Mouse (Mus musculus) MEL (cell line): ENCODE measurements around the gene Ptrh2. TPM values are rescaled to one million over a fixed set of nuclear protein-coding genes. Genes with fewer than 3 reads are reported as not detected.

Experiments
- DNase-seq: peaks from one replicate; pipeline ENCODE4 v3.0.0; 2011; ENCODE audit warnings: low read depth, low spot score
- H3K27ac ChIP-seq: 2 replicates; pipeline ENCODE4 v1.5.1; 2012; ENCODE audit warnings: low read depth, mild to moderate bottlenecking, control low read depth, low read length, moderate library complexity; ENCODE audit not compliant: control insufficient read depth
- H3K27me3 ChIP-seq, 2 experiments: fragments of 150-350 bp in 1 of 2; sonication (generic) in 1 of 2; 2 replicates each; pipeline ENCODE4 v1.6.1; 2012; ENCODE audit warnings: low read length in 2 of 2, mild to moderate bottlenecking in 2 of 2, improper control_type of control experiment in 1 of 2, moderate library complexity in 1 of 2; ENCODE audit not compliant: insufficient read depth in 2 of 2, control insufficient read depth in 1 of 2
- H3K36me3 ChIP-seq, 2 experiments: 2 replicates each; pipeline ENCODE4 v1.6.1; 2012 to 2014; ENCODE audit warnings: low read length in 2 of 2, improper control_type of control experiment in 1 of 2, inconsistent platforms in 1 of 2, mild to moderate bottlenecking in 1 of 2; ENCODE audit not compliant: insufficient read depth in 2 of 2, control insufficient read depth in 1 of 2
- H3K4me1 ChIP-seq, 2 experiments: fragments of 150-350 bp in 1 of 2; sonication (generic) in 1 of 2; 2 replicates each; pipeline ENCODE4 v1.6.1; 2012; ENCODE audit warnings: low read length in 2 of 2, improper control_type of control experiment in 1 of 2, mild to moderate bottlenecking in 1 of 2; ENCODE audit not compliant: insufficient read depth in 2 of 2, control insufficient read depth in 1 of 2
- H3K4me3 ChIP-seq, 2 experiments: fragments of 150-350 bp in 1 of 2; sonication (generic) in 1 of 2; 2 replicates each; pipeline ENCODE4 v1.5.1; 2012; ENCODE audit warnings: low read depth in 2 of 2, low read length in 2 of 2, mild to moderate bottlenecking in 2 of 2, moderate library complexity in 2 of 2, control low read depth in 1 of 2, improper control_type of control experiment in 1 of 2; ENCODE audit not compliant: control insufficient read depth in 1 of 2, insufficient read depth in 1 of 2
- H3K79me2 ChIP-seq: 2 replicates; pipeline ENCODE4 v1.6.1; 2012; ENCODE audit warnings: mild to moderate bottlenecking, low read length, moderate library complexity; ENCODE audit not compliant: control insufficient read depth, poor library complexity, insufficient read depth
- H3K9ac ChIP-seq: 2 replicates; pipeline ENCODE4 v1.6.1; 2012; ENCODE audit warnings: low read depth, mild to moderate bottlenecking, control low read depth, low read length, moderate library complexity; ENCODE audit not compliant: control insufficient read depth, poor library complexity, severe bottlenecking
- H3K9me3 ChIP-seq: fragments of 150-350 bp; sonication (generic); replicated peaks from 2 replicates; pipeline ENCODE4 v1.6.1; 2012; ENCODE audit warnings: mild to moderate bottlenecking, low read length, improper control_type of control experiment, moderate library complexity; ENCODE audit not compliant: insufficient read depth
- BHLHE40 ChIP-seq: IDR thresholded peaks from 2 replicates; pipeline ENCODE4 v1.6.1; 2012; ENCODE audit warnings: low read depth, mild to moderate bottlenecking, inconsistent platforms, low read length, improper control_type of control experiment, borderline replicate concordance
- CHD1 ChIP-seq: IDR thresholded peaks from 2 replicates; pipeline ENCODE4 v1.6.1; 2012; ENCODE audit warnings: low read depth, mild to moderate bottlenecking, inconsistent platforms, low read length, improper control_type of control experiment
- E2F4 ChIP-seq: IDR thresholded peaks from 2 replicates; pipeline ENCODE4 v1.6.1; 2011; ENCODE audit warnings: low read depth, low read length, improper control_type of control experiment, borderline replicate concordance
- ELF1 ChIP-seq: IDR thresholded peaks from 2 replicates; pipeline ENCODE4 v1.6.1; 2014; ENCODE audit warnings: low read depth, mild to moderate bottlenecking, inconsistent platforms, low read length, improper control_type of control experiment, moderate library complexity
- EP300 ChIP-seq, 2 experiments: IDR thresholded peaks; 2 replicates each; pipeline ENCODE4 v1.6.1; 2011; ENCODE audit warnings: improper control_type of control experiment in 2 of 2, low read length in 2 of 2, low read depth in 1 of 2, mild to moderate bottlenecking in 1 of 2
- ETS1 ChIP-seq: IDR thresholded peaks from 2 replicates; pipeline ENCODE4 v1.6.1; 2012; ENCODE audit warnings: low read depth, mild to moderate bottlenecking, inconsistent platforms, low read length, improper control_type of control experiment, moderate library complexity
- GABPA ChIP-seq: IDR thresholded peaks from 2 replicates; pipeline ENCODE4 v1.6.1; 2012; ENCODE audit warnings: low read depth, mild to moderate bottlenecking, inconsistent platforms, low read length, improper control_type of control experiment, moderate library complexity
- GATA1 ChIP-seq: IDR thresholded peaks from 2 replicates; pipeline ENCODE4 v1.6.1; 2011; ENCODE audit warnings: low read depth, low read length, improper control_type of control experiment
- HCFC1 ChIP-seq: IDR thresholded peaks from 2 replicates; pipeline ENCODE4 v1.6.1; 2012; ENCODE audit warnings: low read depth, mild to moderate bottlenecking, inconsistent platforms, low read length, improper control_type of control experiment, moderate library complexity
- JUND ChIP-seq: IDR thresholded peaks from 2 replicates; pipeline ENCODE4 v1.6.1; 2011; ENCODE audit warnings: low read depth, mild to moderate bottlenecking, improper control_type of control experiment, low read length
- KAT2A ChIP-seq: conservative IDR thresholded peaks from 2 replicates; pipeline ENCODE4 v1.6.1; 2012; ENCODE audit warnings: low read depth, low read length, improper control_type of control experiment, inconsistent platforms
- MAFK ChIP-seq: IDR thresholded peaks from 2 replicates; pipeline ENCODE4 v1.6.1; 2011; ENCODE audit warnings: low read depth, mild to moderate bottlenecking, low read length, improper control_type of control experiment, borderline replicate concordance
- MAX ChIP-seq: IDR thresholded peaks from 2 replicates; pipeline ENCODE4 v1.6.1; 2011; ENCODE audit warnings: low read length, improper control_type of control experiment
- MAZ ChIP-seq: IDR thresholded peaks from 2 replicates; pipeline ENCODE4 v1.6.1; 2012; ENCODE audit warnings: low read depth, mild to moderate bottlenecking, inconsistent platforms, low read length, improper control_type of control experiment
- MYB ChIP-seq: IDR thresholded peaks from 2 replicates; pipeline ENCODE4 v1.6.1; 2011; ENCODE audit warnings: mild to moderate bottlenecking, low read depth, low read length, improper control_type of control experiment
- MYC ChIP-seq: IDR thresholded peaks from 2 replicates; pipeline ENCODE4 v1.6.1; 2011; ENCODE audit warnings: low read depth, mild to moderate bottlenecking, low read length, improper control_type of control experiment, moderate library complexity
- NELFE ChIP-seq: IDR thresholded peaks from 2 replicates; pipeline ENCODE4 v1.6.1; 2011; ENCODE audit warnings: low read depth, low read length, improper control_type of control experiment
- POLR2AphosphoS5 ChIP-seq: IDR thresholded peaks from 2 replicates; pipeline ENCODE4 v1.6.1; 2012; ENCODE audit warnings: low read depth, borderline replicate concordance, mild to moderate bottlenecking, inconsistent platforms, low read length, moderate library complexity, mixed read lengths
- SIN3A ChIP-seq: IDR thresholded peaks from 2 replicates; pipeline ENCODE4 v1.6.1; 2012; ENCODE audit warnings: low read length, improper control_type of control experiment, inconsistent platforms
- TBP ChIP-seq: IDR thresholded peaks from 2 replicates; pipeline ENCODE4 v1.8.0; 2011; ENCODE audit warnings: low read depth, low read length, improper control_type of control experiment
- TCF12 ChIP-seq: IDR thresholded peaks from 2 replicates; pipeline ENCODE4 v1.6.1; 2014; ENCODE audit warnings: low read depth, mild to moderate bottlenecking, inconsistent platforms, low read length, improper control_type of control experiment, moderate library complexity
- USF1 ChIP-seq: IDR thresholded peaks from 2 replicates; pipeline ENCODE4 v1.6.1; 2014; ENCODE audit warnings: low read depth, mild to moderate bottlenecking, inconsistent platforms, low read length, improper control_type of control experiment, moderate library complexity
- USF2 ChIP-seq, 2 experiments: IDR thresholded peaks; 2 replicates each; pipeline ENCODE4 v1.6.1; 2011 to 2012; ENCODE audit warnings: improper control_type of control experiment in 2 of 2, low read length in 2 of 2, borderline replicate concordance in 1 of 2, inconsistent platforms in 1 of 2, low read depth in 1 of 2, mild to moderate bottlenecking in 1 of 2; ENCODE audit not compliant: insufficient read depth in 1 of 2
- ZC3H11A ChIP-seq: IDR thresholded peaks from 2 replicates; pipeline ENCODE4 v1.6.1; 2012; ENCODE audit warnings: low read depth, mild to moderate bottlenecking, inconsistent platforms, low read length, improper control_type of control experiment
- ZKSCAN1 ChIP-seq: IDR thresholded peaks from 2 replicates; pipeline ENCODE4 v1.6.1; 2012; ENCODE audit warnings: low read depth, mild to moderate bottlenecking, inconsistent platforms, low read length, improper control_type of control experiment, moderate library complexity
- ZMIZ1 ChIP-seq: IDR thresholded peaks from 2 replicates; pipeline ENCODE4 v1.6.1; 2012; ENCODE audit warnings: low read depth, mild to moderate bottlenecking, inconsistent platforms, low read length, improper control_type of control experiment, moderate library complexity
- polyA plus RNA-seq, 2 experiments: library from polyadenylated mRNA; stranded (reverse) in 1 of 2; unstranded in 1 of 2; fragments of >175 nt in 1 of 2; fragments of >200 nt in 1 of 2; gene quantifications; 2 replicates each; pipeline versions ENCODE4 v1.2.1 to v1.2.4; 2012; ENCODE audit warnings: low replicate concordance in 2 of 2, low read depth in 1 of 2; ENCODE audit not compliant: insufficient read length in 2 of 2, insufficient read depth in 1 of 2, missing spikeins in 1 of 2
- total RNA-seq: library from RNA; depleted of rRNA; stranded (reverse); fragments of 300-350 nt; gene quantifications from 2 replicates; pipeline ENCODE4 v1.2.3, GENCODE M21; 2012

Ptrh2 gene
- total and polyA plus RNA-seq, 3 experiments, result 30.0 to 40.3 TPM; not detected in 1

DNA sequence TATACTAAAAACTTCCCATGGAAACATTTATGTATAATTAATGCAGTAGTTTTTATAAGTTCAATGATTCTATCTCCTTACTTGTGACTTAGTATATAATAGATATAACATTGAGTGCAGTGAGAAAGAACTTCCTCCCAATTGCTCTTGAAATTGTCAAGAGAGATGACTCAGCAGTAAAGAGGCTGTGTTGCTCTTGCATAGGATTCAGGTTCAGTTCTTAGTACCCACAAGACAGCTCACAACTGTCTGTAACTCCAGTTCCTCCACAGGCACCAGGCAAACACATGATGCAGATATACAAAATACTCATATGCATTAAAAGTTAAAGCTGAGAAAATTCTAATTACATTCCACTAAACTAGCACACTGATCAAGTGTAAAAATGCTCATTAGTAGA lies 25.9 kb upstream of the Ptrh2 start:
- Histone ChIP-seq H3K36me3 (peaks cover 21 to 31% of the 10 kb centered on the region in 2 experiments), H3K27me3 (no peaks in the 10 kb centered on the region), H3K4me3 (no peak overlapping the region), H3K27ac (peak overlapping the region; percentile 38; the same call in 1 of the 2 replicates), H3K79me2 (no peaks in the 10 kb centered on the region; the same call in 1 of the 2 replicates), H3K4me1 (peaks cover 16 to 31% of the 10 kb centered on the region in 2 experiments), H3K9me3 (no peaks in the 10 kb centered on the region), H3K9ac (no peak overlapping the region)
- TF ChIP-seq ELF1 (peak; percentile 32; the same call in 1 of the 2 replicates), BHLHE40 (no peak), MAZ (no peak), ETS1 (peak; percentile 78), JUND (no peak), GATA1 (peak; percentile 44; the same call in 1 of the 2 replicates), EP300 (IDR thresholded peaks at IDR 0.05; ENCODE audit: low read depth in 1 of 2, low read length in 2 of 2) (peak; percentile 38 to 69; a peak in 3 of 4 replicates), MYB (no peak), GABPA (peak; percentile 93), HCFC1 (no peak), TCF12 (0 out of 2 replicates have a peak, but pooled peaks have one; percentile 17), NELFE (no peak), ZMIZ1 (no peak), SIN3A (peak; percentile 59), USF1 (no peak), E2F4 (no peak), USF2 (IDR thresholded peaks at IDR 0.05; ENCODE audit: borderline replicate concordance in 1 of 2, insufficient read depth in 1 of 2, low read depth in 1 of 2, low read length in 2 of 2) (no peak), MAFK (peak; percentile 97), KAT2A (no peak), POLR2AphosphoS5 (no peak), ZKSCAN1 (no peak), TBP (no peak), CHD1 (0 out of 2 replicates have a peak, but pooled peaks have one; percentile 4), MAX (0 out of 2 replicates have a peak, but pooled peaks have one; percentile 30), ZC3H11A (no peak), MYC (peak; percentile 16; the same call in 1 of the 2 replicates)
- DNase-seq, result peak; percentile 91
